Mouse (Mus musculus): ENCODE data around the gene Bcl10.

Bcl10 gene

DNA sequence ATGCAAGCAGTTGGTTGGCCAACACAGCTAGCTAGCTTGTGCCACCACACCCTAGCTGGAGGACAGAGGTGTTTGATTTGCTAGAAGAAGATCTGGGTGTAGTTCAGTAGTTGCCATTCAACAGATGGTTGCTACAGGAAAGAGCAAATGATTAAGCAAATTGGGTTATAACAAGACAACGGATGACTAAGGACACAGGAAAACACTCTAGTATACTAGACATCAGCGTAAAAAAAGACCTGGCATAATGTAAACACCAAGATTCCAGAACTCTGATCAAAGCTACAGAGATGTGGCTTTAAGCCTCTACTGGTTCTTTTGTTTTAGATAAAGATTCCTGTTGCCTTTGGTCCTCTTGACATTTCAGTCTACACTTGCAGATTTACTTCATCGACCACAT lies 367 bp downstream of the Bcl10 start:
- TF ChIP-seq POU5F1 (IDR thresholded peaks at IDR 0.05; ENCODE audit: borderline replicate concordance, low read length) (no peak), CTCF (conservative IDR thresholded peaks at IDR 0.05; ENCODE audit: low read length) (no peak)
- H3K4me3 ChIP-seq (replicated peaks; ENCODE audit: low read length), result peak overlapping the region; percentile 69
- peaks cover 43% of the 10 kb centered on the region for H3K4me1 ChIP-seq (replicated peaks; ENCODE audit: low read depth, low read length)
- H3K27me3 ChIP-seq (ENCODE audit: insufficient read depth, low read length), result no peaks in the 10 kb centered on the region
- peaks cover 12% of the 10 kb centered on the region for H3K36me3 ChIP-seq (ENCODE audit: insufficient read depth, low read length)
- peaks cover 25% of the 10 kb centered on the region for H3K9me3 ChIP-seq (ENCODE audit: low read length)

DNA sequence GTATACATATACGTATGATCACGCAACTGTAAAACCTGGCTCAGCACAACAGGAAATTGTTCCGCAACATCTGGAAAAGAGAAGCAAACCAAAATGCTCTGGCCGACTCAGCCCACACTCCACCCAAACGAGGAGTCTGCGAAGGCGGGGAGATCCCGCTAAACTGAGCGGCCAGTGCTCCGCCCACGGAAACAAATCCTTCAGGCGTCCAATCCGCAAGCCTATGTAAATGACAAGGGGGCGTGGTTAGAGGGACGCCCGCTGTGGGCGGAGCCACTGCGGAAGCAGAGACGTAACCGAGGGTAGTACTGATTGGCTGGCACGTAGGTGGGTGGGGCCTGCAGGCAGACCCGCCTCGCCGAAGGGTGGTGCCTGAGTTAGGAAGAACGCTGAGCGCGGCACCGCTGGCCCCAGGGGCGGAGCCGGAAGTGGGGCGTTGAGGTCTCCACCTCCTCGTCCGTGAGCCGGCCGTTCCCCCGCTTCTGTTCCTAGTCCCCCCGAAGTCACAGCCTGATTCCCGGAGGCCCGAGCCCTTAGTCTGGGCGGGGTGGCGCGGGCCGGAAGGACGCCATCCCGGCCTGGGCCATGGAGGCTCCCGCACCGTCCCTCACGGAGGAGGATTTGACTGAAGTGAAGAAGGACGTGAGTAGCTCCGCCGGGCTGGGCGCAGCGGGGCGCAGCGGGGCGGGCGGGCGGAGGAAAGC lies 1.4 kb downstream of the Bcl10 start:
- Histone ChIP-seq H3K36me3 (ENCODE audit: insufficient read depth, low read length) (peaks cover 23% of the 10 kb centered on the region), H3K4me3 (replicated peaks; ENCODE audit: low read length) (peak overlapping the region; percentile 97), H3K27me3 (ENCODE audit: insufficient read depth, low read length) (no peaks in the 10 kb centered on the region), H3K9me3 (ENCODE audit: low read length) (peaks cover 14% of the 10 kb centered on the region), H3K4me1 (replicated peaks; ENCODE audit: low read depth, low read length) (peaks cover 45% of the 10 kb centered on the region)
- no peak for TF ChIP-seq NANOG (IDR thresholded peaks at IDR 0.05; ENCODE audit: borderline replicate concordance, low read length)
- no peak for TF ChIP-seq CTCF (conservative IDR thresholded peaks at IDR 0.05; ENCODE audit: low read length)
- no peak for TF ChIP-seq POU5F1 (IDR thresholded peaks at IDR 0.05; ENCODE audit: borderline replicate concordance, low read length)

DNA sequence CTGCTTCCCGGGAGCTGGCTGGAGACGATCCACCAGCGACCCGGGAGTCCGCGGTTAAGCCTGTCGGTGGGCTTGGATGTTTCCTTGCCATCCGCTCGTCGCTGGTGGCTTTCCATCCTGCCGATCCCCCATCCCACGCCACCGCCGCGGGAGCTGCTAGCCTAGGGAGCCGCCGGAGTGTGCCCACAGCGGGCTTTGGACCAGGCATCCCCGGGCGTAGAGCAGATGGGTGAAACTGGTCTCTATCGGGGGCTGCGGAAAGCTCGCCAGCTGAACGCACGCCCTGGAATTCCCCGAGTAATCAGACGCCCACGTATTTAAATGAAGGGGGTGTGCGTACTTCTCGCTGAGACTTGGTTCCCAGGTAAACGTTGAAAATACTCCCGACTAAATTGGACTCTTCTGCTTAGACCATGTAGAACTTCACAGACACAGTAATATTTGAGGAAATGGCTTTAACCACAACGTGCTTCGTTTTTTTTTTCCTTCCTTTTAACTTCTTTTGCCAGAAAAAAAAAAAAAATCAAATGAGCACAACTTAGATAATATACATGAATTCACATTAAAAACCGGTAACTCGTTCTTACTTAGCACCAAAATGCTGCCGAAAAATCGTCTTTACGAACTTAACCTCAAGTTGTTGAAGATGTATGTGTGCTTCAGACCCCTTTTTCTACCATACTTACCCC lies 2.2 kb downstream of the Bcl10 start:
- peaks cover 27% of the 10 kb centered on the region for H3K36me3 ChIP-seq (ENCODE audit: insufficient read depth, low read length)
- peaks cover 45% of the 10 kb centered on the region for H3K4me1 ChIP-seq (replicated peaks; ENCODE audit: low read depth, low read length)
- peaks cover 7% of the 10 kb centered on the region for H3K9me3 ChIP-seq (ENCODE audit: low read length)
- H3K4me3 ChIP-seq (replicated peaks; ENCODE audit: low read length), result peak overlapping the region; percentile 97
- TF ChIP-seq CTCF (conservative IDR thresholded peaks at IDR 0.05; ENCODE audit: low read length), result no peak
- no peak for TF ChIP-seq NANOG (IDR thresholded peaks at IDR 0.05; ENCODE audit: borderline replicate concordance, low read length)
- TF ChIP-seq POU5F1 (IDR thresholded peaks at IDR 0.05; ENCODE audit: borderline replicate concordance, low read length), result no peak
- H3K27me3 ChIP-seq (ENCODE audit: insufficient read depth, low read length), result no peaks in the 10 kb centered on the region

DNA sequence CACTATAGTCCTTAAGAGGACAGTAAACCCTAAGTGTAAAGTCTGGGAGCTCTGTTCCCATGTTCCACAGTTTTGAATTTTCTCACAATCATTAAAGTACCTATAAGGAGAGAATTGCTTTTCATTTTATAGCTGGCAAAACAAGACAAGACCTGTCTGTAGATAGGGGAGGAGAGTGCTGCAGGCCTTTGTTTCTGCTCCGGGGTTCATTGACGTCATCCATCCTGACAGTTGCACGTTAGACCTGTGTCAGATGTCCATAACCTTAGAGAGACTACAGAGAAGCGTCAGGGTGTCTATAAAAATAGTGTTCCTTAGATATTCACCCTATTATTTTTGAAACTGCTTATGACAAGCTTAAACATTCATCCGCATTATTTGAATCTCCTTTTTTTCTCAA lies 2.9 kb downstream of the Bcl10 start:
- Histone ChIP-seq H3K4me3 (replicated peaks; ENCODE audit: low read length) (peak overlapping the region; percentile 97), H3K36me3 (ENCODE audit: insufficient read depth, low read length) (peaks cover 34% of the 10 kb centered on the region), H3K4me1 (replicated peaks; ENCODE audit: low read depth, low read length) (peaks cover 45% of the 10 kb centered on the region), H3K27me3 (ENCODE audit: insufficient read depth, low read length) (no peaks in the 10 kb centered on the region), H3K9me3 (ENCODE audit: low read length) (no peaks in the 10 kb centered on the region)
- TF ChIP-seq POU5F1 (IDR thresholded peaks at IDR 0.05; ENCODE audit: borderline replicate concordance, low read length) (no peak), NANOG (IDR thresholded peaks at IDR 0.05; ENCODE audit: borderline replicate concordance, low read length) (no peak)

DNA sequence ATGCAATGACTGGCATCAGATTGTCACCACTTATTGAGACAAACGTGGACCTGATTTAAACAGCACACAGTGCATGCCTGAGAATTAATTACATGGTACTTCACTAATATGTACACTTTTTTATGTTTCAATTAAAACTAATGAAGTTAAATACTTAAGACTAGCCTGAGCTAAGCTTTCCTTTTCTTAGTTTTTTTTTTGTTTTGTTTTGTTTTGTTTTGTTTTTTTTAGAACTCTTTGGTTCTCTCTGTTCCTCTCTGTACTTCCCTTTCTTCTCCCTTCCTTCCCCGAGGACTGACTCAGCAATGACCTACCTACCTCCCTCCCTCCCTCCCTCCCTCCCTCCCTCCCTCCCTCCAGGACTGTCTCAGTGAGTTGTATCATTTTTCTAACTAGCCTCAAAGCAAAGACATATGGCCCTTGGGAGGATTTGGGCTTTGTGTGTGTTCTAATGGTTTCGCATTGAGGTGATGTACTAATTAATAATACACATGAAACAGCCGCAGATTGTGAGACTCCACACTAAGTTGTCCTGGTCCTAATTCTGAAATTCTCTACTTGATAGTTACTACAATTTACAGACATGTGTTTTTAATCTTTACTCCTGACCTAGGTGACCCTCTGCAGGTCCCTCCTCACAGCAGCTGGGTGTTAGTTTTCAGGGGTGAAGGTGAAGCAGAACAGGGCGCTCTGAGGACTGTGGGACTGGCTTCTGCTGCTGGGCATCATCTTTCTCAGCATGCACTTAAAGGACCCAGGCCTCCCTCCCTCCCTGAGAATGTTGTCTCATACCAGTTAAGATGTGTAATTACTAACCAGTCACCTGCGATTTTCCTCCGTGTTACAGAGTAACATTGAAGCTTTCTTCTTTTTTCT lies 7.2 kb downstream of the Bcl10 start:
- Histone ChIP-seq H3K36me3 (ENCODE audit: insufficient read depth, low read length) (peaks cover 67% of the 10 kb centered on the region), H3K4me1 (replicated peaks; ENCODE audit: low read depth, low read length) (peaks cover 29% of the 10 kb centered on the region), H3K9me3 (ENCODE audit: low read length) (no peaks in the 10 kb centered on the region), H3K27me3 (ENCODE audit: insufficient read depth, low read length) (no peaks in the 10 kb centered on the region), H3K4me3 (replicated peaks; ENCODE audit: low read length) (no peak overlapping the region)
- TF ChIP-seq CTCF (conservative IDR thresholded peaks at IDR 0.05; ENCODE audit: low read length) (no peak), POU5F1 (IDR thresholded peaks at IDR 0.05; ENCODE audit: borderline replicate concordance, low read length) (no peak), NANOG (IDR thresholded peaks at IDR 0.05; ENCODE audit: borderline replicate concordance, low read length) (no peak)

DNA sequence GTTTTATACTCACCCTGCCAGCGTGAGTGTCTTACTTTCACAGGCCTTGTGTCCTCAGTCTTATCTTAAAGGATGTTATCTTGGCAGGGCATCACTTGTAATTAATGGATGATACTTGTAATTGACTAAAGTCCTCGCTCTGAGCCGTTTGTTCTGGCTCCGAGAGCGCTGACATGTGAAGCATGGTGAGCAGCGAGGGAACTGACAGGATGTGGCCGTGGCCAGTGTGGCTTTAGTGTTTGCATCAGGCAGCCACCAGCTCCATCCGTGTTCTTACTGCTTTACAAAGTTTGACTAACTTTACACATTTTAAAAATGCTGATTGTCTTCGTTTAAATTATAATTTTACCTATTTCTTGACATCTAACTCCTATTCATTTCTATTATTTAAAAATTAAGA lies 11.2 kb downstream of the Bcl10 start:
- TF ChIP-seq NANOG (IDR thresholded peaks at IDR 0.05; ENCODE audit: borderline replicate concordance, low read length) (no peak), POU5F1 (IDR thresholded peaks at IDR 0.05; ENCODE audit: borderline replicate concordance, low read length) (no peak)
- Histone ChIP-seq H3K4me3 (replicated peaks; ENCODE audit: low read length) (no peak overlapping the region), H3K4me1 (replicated peaks; ENCODE audit: low read depth, low read length) (peaks cover 16% of the 10 kb centered on the region), H3K27me3 (ENCODE audit: insufficient read depth, low read length) (no peaks in the 10 kb centered on the region), H3K9me3 (ENCODE audit: low read length) (no peaks in the 10 kb centered on the region), H3K36me3 (ENCODE audit: insufficient read depth, low read length) (peaks cover 47% of the 10 kb centered on the region)

DNA sequence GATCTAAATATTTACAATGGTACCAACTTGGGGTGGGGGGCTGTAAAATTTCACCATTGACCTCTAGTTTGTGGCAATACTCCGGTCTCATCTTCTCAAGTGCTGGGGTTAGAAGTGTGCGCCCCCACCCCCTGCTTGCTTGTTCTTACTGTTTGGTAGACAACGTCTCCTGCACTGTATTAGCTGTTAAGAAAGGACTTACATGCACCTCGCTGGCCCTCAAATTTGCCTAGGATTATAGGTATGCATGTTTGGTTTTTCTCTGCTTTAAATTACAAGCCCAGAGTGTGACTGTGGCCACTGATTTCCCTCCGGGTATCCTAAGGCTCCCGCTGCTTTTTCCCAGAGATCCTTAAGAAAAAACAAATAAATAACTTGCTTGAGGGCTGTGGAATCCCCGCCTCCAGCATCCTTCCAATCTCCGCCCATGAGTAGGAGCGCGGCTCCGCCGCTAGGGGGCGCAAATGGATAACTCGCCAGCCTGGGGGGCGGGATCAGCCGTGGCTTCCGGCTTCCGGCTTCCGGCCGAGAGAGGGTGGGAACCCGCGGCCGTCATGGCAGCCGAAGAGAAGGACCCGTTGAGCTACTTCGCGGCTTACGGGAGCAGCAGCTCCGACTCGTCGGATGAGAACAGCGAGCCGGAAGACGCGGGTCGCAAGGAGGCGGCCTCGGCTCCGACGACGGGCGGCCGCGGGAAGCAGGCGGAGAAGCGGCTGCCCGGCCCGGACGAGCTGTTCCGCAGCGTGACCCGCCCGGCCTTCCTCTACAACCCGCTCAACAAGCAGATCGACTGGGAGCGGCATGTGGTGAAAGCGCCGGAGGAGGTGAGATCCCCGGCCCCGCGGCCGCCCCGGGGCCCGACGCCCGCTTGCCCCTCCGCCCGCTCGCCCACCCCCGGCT lies 15.2 kb downstream of the Bcl10 start, which contains the start of gene 2410004B18Rik:
TSS of gene 2410004B18Rik (plus strand) at position 510 of the 900 bp plus-strand sequence.
- H3K4me1 ChIP-seq (replicated peaks; ENCODE audit: low read depth, low read length), result peaks cover 43% of the 10 kb centered on the region
- H3K36me3 ChIP-seq (ENCODE audit: insufficient read depth, low read length), result peaks cover 47% of the 10 kb centered on the region
- H3K4me3 ChIP-seq (replicated peaks; ENCODE audit: low read length), result peak within 1 kb of the TSS; percentile 99
- peak; percentile 89 for TF ChIP-seq CTCF (conservative IDR thresholded peaks at IDR 0.05; ENCODE audit: low read length)
- TF ChIP-seq NANOG (IDR thresholded peaks at IDR 0.05; ENCODE audit: borderline replicate concordance, low read length), result no peak
- no peaks in the 10 kb centered on the region for H3K27me3 ChIP-seq (ENCODE audit: insufficient read depth, low read length)
- no peaks in the 10 kb centered on the region for H3K9me3 ChIP-seq (ENCODE audit: low read length)
